Mouse (Mus musculus) heart, embryonic 11.5 days (tissue): ENCODE data around the gene Btla. TPM values are rescaled to one million over a fixed set of nuclear protein-coding genes. Genes with fewer than 3 reads are reported as not detected.

ENCODE experiments used
- ATAC-seq: fragments of 200-750 bp; cut with Nextera tagmentation; replicated peaks from 2 replicates; pipeline ENCODE4 v1.8.0; 2017; ENCODE audit warnings: moderate library complexity; ENCODE audit not compliant: insufficient number of reproducible peaks, low FRiP score, low TSS enrichment
- H3K27ac ChIP-seq: fragments of 300-500 bp; sonication (generic); 2 replicates; pipeline ENCODE4 v1.5.1; 2014; ENCODE audit warnings: mild to moderate bottlenecking, low read depth, low read length
- H3K27me3 ChIP-seq: fragments of 300-500 bp; sonication (generic); 2 replicates; pipeline ENCODE4 v1.6.1; 2014; ENCODE audit warnings: mild to moderate bottlenecking, low read length, mixed read lengths; ENCODE audit not compliant: control insufficient read depth, insufficient read depth
- H3K36me3 ChIP-seq: fragments of 300-500 bp; sonication (generic); 2 replicates; pipeline ENCODE4 v1.6.1; 2014; ENCODE audit warnings: mild to moderate bottlenecking, low read length, moderate library complexity, mixed read lengths; ENCODE audit not compliant: control insufficient read depth, insufficient read depth
- H3K4me1 ChIP-seq: fragments of 300-500 bp; sonication (generic); 2 replicates; pipeline ENCODE4 v1.6.1; 2014; ENCODE audit warnings: low read length; ENCODE audit not compliant: control insufficient read depth, insufficient read depth
- H3K4me2 ChIP-seq: fragments of 300-500 bp; sonication (generic); 2 replicates; pipeline ENCODE4 v1.6.1; 2014; ENCODE audit warnings: mild to moderate bottlenecking, moderate library complexity
- H3K4me3 ChIP-seq: fragments of 300-500 bp; sonication (generic); 2 replicates; pipeline ENCODE4 v1.5.1; 2014; ENCODE audit warnings: low read depth, low read length
- H3K9ac ChIP-seq: fragments of 300-500 bp; sonication (generic); 2 replicates; pipeline ENCODE4 v1.6.1; 2014; ENCODE audit warnings: mild to moderate bottlenecking, low read depth, low read length, moderate library complexity
- H3K9me3 ChIP-seq: fragments of 300-500 bp; sonication (generic); replicated peaks from 2 replicates; pipeline ENCODE4 v1.6.1; 2016; ENCODE audit warnings: low read length; ENCODE audit not compliant: control insufficient read depth
- WGBS: fragments of 180-500 bp; shearing (Covaris S2); extraction: QIAGEN DNeasy Blood & Tissue Kit; methylation state at CpG from one replicate; pipeline ENCODE4 v1.1.7; 2014; ENCODE audit not compliant: insufficient replicate concordance; 5-methylcytosine and 5-hydroxymethylcytosine counted together
- polyA plus RNA-seq: library from polyadenylated mRNA; unstranded; fragments of >200 nt; fragmentation: Nextera tagmentation; extraction: Ambion mirVana; gene quantifications from 2 replicates; pipeline ENCODE4 v1.2.1, GENCODE M21; 2014

Gene Btla
- polyA plus RNA-seq, result not detected in 2 replicates

- Histone ChIP-seq H3K9me3 (no peaks in the 10 kb centered on the region), H3K4me2 (no peak within 1 kb of the TSS), H3K4me3 (no peak within 1 kb of the TSS), H3K27ac (no peak within 1 kb of the TSS), H3K9ac (no peak within 1 kb of the TSS), H3K27me3 (no peaks in the 10 kb centered on the region), H3K4me1 (no peaks in the 10 kb centered on the region), H3K36me3 (no peaks in the 10 kb centered on the region)
- no peak for ATAC-seq
- 49% methylated on average over 10 of the region's 10 CpGs for WGBS
Measured at GRCm38 (mm10) chr16:45223648-45224388, at the start of gene Btla. Btla (plus strand) TSS chr16:45224315.

GRCm38 (mm10) chr16:45178552-45178951, 45.6 kb upstream of the Btla start:
- no peak overlapping the region for H3K4me3 ChIP-seq
- H3K27me3 ChIP-seq, result no peaks in the 10 kb centered on the region
- H3K27ac ChIP-seq, result no peak overlapping the region
- no peak overlapping the region for H3K4me2 ChIP-seq
- H3K9ac ChIP-seq, result no peak overlapping the region
- H3K36me3 ChIP-seq, result no peaks in the 10 kb centered on the region; the same call in 1 of the 2 replicates
- 87% methylated on average over 2 of the region's 2 CpGs for WGBS
- H3K4me1 ChIP-seq, result no peaks in the 10 kb centered on the region
- ATAC-seq, result no peak
- no peaks in the 10 kb centered on the region for H3K9me3 ChIP-seq

GRCm38 (mm10) chr16:45181824-45182223, 42.3 kb upstream of the Btla start:
- ATAC-seq, result no peak
- no peak overlapping the region for H3K4me3 ChIP-seq
- WGBS, result 86% methylated on average over 5 of the region's 5 CpGs
- no peak overlapping the region for H3K9ac ChIP-seq
- H3K36me3 ChIP-seq, result peaks cover 3% of the 10 kb centered on the region; the same call in 1 of the 2 replicates
- H3K9me3 ChIP-seq, result no peaks in the 10 kb centered on the region
- H3K4me2 ChIP-seq, result no peak overlapping the region
- H3K4me1 ChIP-seq, result no peaks in the 10 kb centered on the region
- H3K27ac ChIP-seq, result no peak overlapping the region
- H3K27me3 ChIP-seq, result no peaks in the 10 kb centered on the region

GRCm38 (mm10) chr16:45192613-45193012, 31.5 kb upstream of the Btla start:
- H3K36me3 ChIP-seq, result no peaks in the 10 kb centered on the region
- no peak overlapping the region for H3K27ac ChIP-seq
- no peaks in the 10 kb centered on the region for H3K4me1 ChIP-seq
- no peaks in the 10 kb centered on the region for H3K9me3 ChIP-seq
- H3K9ac ChIP-seq, result no peak overlapping the region
- no peaks in the 10 kb centered on the region for H3K27me3 ChIP-seq
- no peak for ATAC-seq
- WGBS, result 13% methylated on average over 1 of the region's 1 CpGs
- H3K4me2 ChIP-seq, result no peak overlapping the region
- no peak overlapping the region for H3K4me3 ChIP-seq

- Histone ChIP-seq H3K4me2 (no peak overlapping the region), H3K4me3 (no peak overlapping the region), H3K9me3 (no peaks in the 10 kb centered on the region), H3K4me1 (no peaks in the 10 kb centered on the region), H3K36me3 (no peaks in the 10 kb centered on the region), H3K27ac (no peak overlapping the region), H3K9ac (no peak overlapping the region), H3K27me3 (no peaks in the 10 kb centered on the region)
- WGBS, result 31% methylated on average over 6 of the region's 6 CpGs
- no peak for ATAC-seq
Measured at GRCm38 (mm10) chr16:45196816-45197215, 27.3 kb upstream of the Btla start.

GRCm38 (mm10) chr16:45201395-45201794, 22.7 kb upstream of the Btla start:
- Histone ChIP-seq H3K36me3 (no peaks in the 10 kb centered on the region), H3K9me3 (no peaks in the 10 kb centered on the region), H3K27me3 (no peaks in the 10 kb centered on the region), H3K9ac (no peak overlapping the region), H3K4me1 (no peaks in the 10 kb centered on the region), H3K4me3 (no peak overlapping the region), H3K4me2 (no peak overlapping the region), H3K27ac (no peak overlapping the region)
- 79% methylated on average over 2 of the region's 2 CpGs for whole genome bisulfite sequencing
- ATAC-seq, result no peak

GRCm38 (mm10) chr16:45204438-45204837, 19.7 kb upstream of the Btla start:
- H3K4me1 ChIP-seq, result no peaks in the 10 kb centered on the region
- H3K27ac ChIP-seq, result no peak overlapping the region
- no peaks in the 10 kb centered on the region for H3K9me3 ChIP-seq
- no peaks in the 10 kb centered on the region for H3K27me3 ChIP-seq
- H3K4me3 ChIP-seq, result no peak overlapping the region
- 77% methylated on average over 4 of the region's 4 CpGs for WGBS
- no peak overlapping the region for H3K9ac ChIP-seq
- no peak for ATAC-seq
- no peak overlapping the region for H3K4me2 ChIP-seq
- H3K36me3 ChIP-seq, result no peaks in the 10 kb centered on the region

GRCm38 (mm10) chr16:45204859-45205670, 19.1 kb upstream of the Btla start:
- Histone ChIP-seq H3K4me2 (no peak overlapping the region), H3K4me1 (no peaks in the 10 kb centered on the region), H3K4me3 (no peak overlapping the region), H3K36me3 (no peaks in the 10 kb centered on the region), H3K27ac (no peak overlapping the region), H3K27me3 (no peaks in the 10 kb centered on the region), H3K9ac (no peak overlapping the region), H3K9me3 (no peaks in the 10 kb centered on the region)
- no peak for ATAC-seq
- 76% methylated on average over 12 of the region's 12 CpGs for WGBS
